Mouse (Mus musculus) megakaryocyte progenitor cell, adult 5-6 weeks (primary cell): Measurements from ENCODE around the gene Rasa1. TPM values are rescaled to one million over a fixed set of nuclear protein-coding genes. Genes with fewer than 3 reads are reported as not detected.
A peak's percentile ranks its signal among the peaks of the same experiment; 100 is the strongest.

Experiments
- ATAC-seq: replicated peaks from 2 replicates; pipeline ENCODE4 v1.8.0; 2016; ENCODE audit warnings: mild to moderate bottlenecking, moderate TSS enrichment, inconsistent platforms; ENCODE audit not compliant: poor library complexity
- total RNA-seq, 2 experiments: library from RNA; stranded (forward) in 1 of 2; stranded (reverse) in 1 of 2; fragments of 157-497, 149-512 nt in 1 of 2; fragments of 200-1000 nt in 1 of 2; gene quantifications; 2 replicates each; pipeline versions ENCODE4 v1.2.3 to v1.2.4; 2015 to 2017

The Rasa1 gene
- total RNA-seq (2015) = 79.0 and 82.7 TPM in 2 replicates
- 51.4 and 57.1 TPM in 2 replicates for total RNA-seq (2017)

GRCm38 (mm10) chr13:85288843-85289713, at the start of gene Rasa1:
TSS of gene Rasa1 (minus strand) at chr13:85289130.
- peak; percentile 82 for ATAC-seq

GRCm38 (mm10) chr13:85311547-85311946, 22.6 kb upstream of the Rasa1 start:
- ATAC-seq = no peak

- no peak for ATAC-seq
Measured at GRCm38 (mm10) chr13:85310968-85311367, 22.0 kb upstream of the Rasa1 start.

GRCm38 (mm10) chr13:85310483-85310882, 21.6 kb upstream of the Rasa1 start:
- ATAC-seq = no peak

- no peak for ATAC-seq
Measured at GRCm38 (mm10) chr13:85306039-85306438, 17.1 kb upstream of the Rasa1 start.

- 0 out of 2 replicates have a peak, but pooled peaks have one; percentile 12 for ATAC-seq
Measured at GRCm38 (mm10) chr13:85290651-85291050, 1.7 kb upstream of the Rasa1 start.

GRCm38 (mm10) chr13:85288574-85288842, 422 bp downstream of the Rasa1 start:
- no peak for ATAC-seq

- ATAC-seq = peak; percentile 8; the same call in 1 of the 2 replicates
Measured at GRCm38 (mm10) chr13:85287876-85288573, 905 bp downstream of the Rasa1 start.

- ATAC-seq = no peak
Measured at GRCm38 (mm10) chr13:85282626-85283025, 6.3 kb downstream of the Rasa1 start.

- ATAC-seq = peak; percentile 87
Measured at GRCm38 (mm10) chr13:85278951-85279350, 10.0 kb downstream of the Rasa1 start.

GRCm38 (mm10) chr13:85274572-85274971, 14.4 kb downstream of the Rasa1 start:
- ATAC-seq = no peak

- 0 out of 2 replicates have a peak, but pooled peaks have one; percentile 6 for ATAC-seq
Measured at GRCm38 (mm10) chr13:85273788-85274187, 15.1 kb downstream of the Rasa1 start.

- ATAC-seq = no peak
Measured at GRCm38 (mm10) chr13:85238760-85239159, 50.2 kb downstream of the Rasa1 start.

GRCm38 (mm10) chr13:85218656-85219055, 70.3 kb downstream of the Rasa1 start:
- ATAC-seq = no peak

GRCm38 (mm10) chr13:85210353-85210752, 78.6 kb downstream of the Rasa1 start:
- no peak for ATAC-seq

GRCm38 (mm10) chr13:85208656-85209055, 80.3 kb downstream of the Rasa1 start:
- no peak for ATAC-seq

- peak; percentile 89 for ATAC-seq
Measured at GRCm38 (mm10) chr13:85207493-85207892, 81.4 kb downstream of the Rasa1 start.

GRCm38 (mm10) chr13:85191253-85191652, 97.7 kb downstream of the Rasa1 start:
- ATAC-seq = no peak

- ATAC-seq = peak; percentile 63
Measured at GRCm38 (mm10) chr13:85189644-85190121, 99.2 kb downstream of the Rasa1 start.

- peak; percentile 94 for ATAC-seq
Measured at GRCm38 (mm10) chr13:85188903-85189643, 99.9 kb downstream of the Rasa1 start, which contains the start of gene Ccnh. TSS of gene Ccnh (plus strand) at chr13:85189408.
